Mouse (Mus musculus): ENCODE results near the gene C2cd5. TPM values are rescaled to one million over a fixed set of nuclear protein-coding genes. Genes with fewer than 3 reads are reported as not detected.

Gene C2cd5
- total RNA-seq (2014; fragmentation: Nextera tagmentation) (137 and 149 TPM in 2 replicates), total RNA-seq (2017) (44.0 and 49.8 TPM in 2 replicates), polyA plus RNA-seq (2012) (12.4 and 16.8 TPM in 2 replicates)

GRCm38 (mm10) chr6:143099681-143100382, at the start of gene C2cd5:
TSS of gene C2cd5 (minus strand) at chr6:143100141.
- ATAC-seq (ENCODE audit: extremely low read depth, insufficient number of reproducible peaks, low FRiP score, poor library complexity, severe bottlenecking), result peak; percentile 90
- Histone ChIP-seq H3K27me3 (ENCODE audit: insufficient read depth, low read length) (no peaks in the 10 kb centered on the region), H3K4me1 (ENCODE audit: insufficient read depth, low read depth, low read length) (peaks cover 36% of the 10 kb centered on the region), H3K36me3 (replicated peaks) (peaks cover 31% of the 10 kb centered on the region), H3K9me3 (replicated peaks) (no peaks in the 10 kb centered on the region), H3K4me3 (ENCODE audit: low read depth, low read length) (peak within 1 kb of the TSS; percentile 79)
- DNase-seq (ENCODE audit: low spot score), result peak; percentile 93
- TF ChIP-seq CTCF (IDR thresholded peaks at IDR 0.05; ENCODE audit: low read depth, low read length) (no peak), GATA2 (IDR thresholded peaks at IDR 0.05; ENCODE audit: borderline replicate concordance, low read depth, low read length) (no peak), GATA1 (IDR thresholded peaks at IDR 0.05; ENCODE audit: borderline replicate concordance, low read length) (no peak), POLR2AphosphoS5 (IDR thresholded peaks at IDR 0.05; ENCODE audit: insufficient replicate concordance, low read depth, low read length) (no peak), TAL1 (conservative IDR thresholded peaks at IDR 0.05; ENCODE audit: low read depth, low read length) (no peak)

GRCm38 (mm10) chr6:143148868-143149267, 48.9 kb upstream of the C2cd5 start:
- Histone ChIP-seq H3K4me3 (ENCODE audit: low read depth, low read length) (no peak overlapping the region), H3K4me1 (ENCODE audit: insufficient read depth, low read depth, low read length) (peaks cover 60% of the 10 kb centered on the region), H3K27me3 (ENCODE audit: insufficient read depth, low read length) (no peaks in the 10 kb centered on the region; the same call in 1 of the 2 replicates), H3K36me3 (replicated peaks) (no peaks in the 10 kb centered on the region), H3K9me3 (replicated peaks) (peaks cover 4% of the 10 kb centered on the region; the same call in 1 of the 2 replicates)
- DNase-seq (ENCODE audit: low spot score) (no peak), ATAC-seq (ENCODE audit: extremely low read depth, insufficient number of reproducible peaks, low FRiP score, poor library complexity, severe bottlenecking) (no peak)
- TF ChIP-seq GATA1 (IDR thresholded peaks at IDR 0.05; ENCODE audit: borderline replicate concordance, low read length) (no peak), TAL1 (conservative IDR thresholded peaks at IDR 0.05; ENCODE audit: low read depth, low read length) (no peak), POLR2AphosphoS5 (IDR thresholded peaks at IDR 0.05; ENCODE audit: insufficient replicate concordance, low read depth, low read length) (no peak), CTCF (IDR thresholded peaks at IDR 0.05; ENCODE audit: low read depth, low read length) (no peak), GATA2 (IDR thresholded peaks at IDR 0.05; ENCODE audit: borderline replicate concordance, low read depth, low read length) (no peak)

- no peak for TF ChIP-seq POLR2AphosphoS5 (IDR thresholded peaks at IDR 0.05; ENCODE audit: insufficient replicate concordance, low read depth, low read length)
- TF ChIP-seq GATA2 (IDR thresholded peaks at IDR 0.05; ENCODE audit: borderline replicate concordance, low read depth, low read length), result no peak
- TF ChIP-seq TAL1 (conservative IDR thresholded peaks at IDR 0.05; ENCODE audit: low read depth, low read length), result no peak
- TF ChIP-seq CTCF (IDR thresholded peaks at IDR 0.05; ENCODE audit: low read depth, low read length), result no peak
- TF ChIP-seq GATA1 (IDR thresholded peaks at IDR 0.05; ENCODE audit: borderline replicate concordance, low read length), result no peak
- no peaks in the 10 kb centered on the region; the same call in 1 of the 2 replicates for H3K27me3 ChIP-seq (ENCODE audit: insufficient read depth, low read length)
- DNase-seq (ENCODE audit: low spot score), result peak; percentile 73
- ATAC-seq (ENCODE audit: extremely low read depth, insufficient number of reproducible peaks, low FRiP score, poor library complexity, severe bottlenecking), result peak; percentile 93
- peak overlapping the region; percentile 48; the same call in 1 of the 2 replicates for H3K4me3 ChIP-seq (ENCODE audit: low read depth, low read length)
- H3K9me3 ChIP-seq (replicated peaks), result peaks cover 4% of the 10 kb centered on the region; the same call in 1 of the 2 replicates
- no peaks in the 10 kb centered on the region for H3K36me3 ChIP-seq (replicated peaks)
- peaks cover 52% of the 10 kb centered on the region for H3K4me1 ChIP-seq (ENCODE audit: insufficient read depth, low read depth, low read length)
Observed at GRCm38 (mm10) chr6:143146756-143147155, 46.8 kb upstream of the C2cd5 start.

- ATAC-seq (ENCODE audit: extremely low read depth, insufficient number of reproducible peaks, low FRiP score, poor library complexity, severe bottlenecking), result no peak
- no peak for TF ChIP-seq POLR2AphosphoS5 (IDR thresholded peaks at IDR 0.05; ENCODE audit: insufficient replicate concordance, low read depth, low read length)
- no peak for TF ChIP-seq GATA1 (IDR thresholded peaks at IDR 0.05; ENCODE audit: borderline replicate concordance, low read length)
- no peak for TF ChIP-seq CTCF (IDR thresholded peaks at IDR 0.05; ENCODE audit: low read depth, low read length)
- TF ChIP-seq GATA2 (IDR thresholded peaks at IDR 0.05; ENCODE audit: borderline replicate concordance, low read depth, low read length), result no peak
- TF ChIP-seq TAL1 (conservative IDR thresholded peaks at IDR 0.05; ENCODE audit: low read depth, low read length), result no peak
- Histone ChIP-seq H3K27me3 (ENCODE audit: insufficient read depth, low read length) (peaks cover 2% of the 10 kb centered on the region), H3K9me3 (replicated peaks) (peaks cover 4% of the 10 kb centered on the region; the same call in 1 of the 2 replicates), H3K4me3 (ENCODE audit: low read depth, low read length) (no peak overlapping the region), H3K4me1 (ENCODE audit: insufficient read depth, low read depth, low read length) (peaks cover 39% of the 10 kb centered on the region), H3K36me3 (replicated peaks) (no peaks in the 10 kb centered on the region)
- DNase-seq (ENCODE audit: low spot score), result no peak
Observed at GRCm38 (mm10) chr6:143145051-143145450, 45.1 kb upstream of the C2cd5 start.

- no peak for DNase-seq (ENCODE audit: low spot score)
- TF ChIP-seq GATA1 (IDR thresholded peaks at IDR 0.05; ENCODE audit: borderline replicate concordance, low read length) (no peak), CTCF (IDR thresholded peaks at IDR 0.05; ENCODE audit: low read depth, low read length) (no peak), POLR2AphosphoS5 (IDR thresholded peaks at IDR 0.05; ENCODE audit: insufficient replicate concordance, low read depth, low read length) (no peak), TAL1 (conservative IDR thresholded peaks at IDR 0.05; ENCODE audit: low read depth, low read length) (no peak)
- H3K4me3 ChIP-seq (ENCODE audit: low read depth, low read length), result no peak overlapping the region
- peaks cover 7% of the 10 kb centered on the region for H3K27me3 ChIP-seq (ENCODE audit: insufficient read depth, low read length)
- H3K4me1 ChIP-seq (ENCODE audit: insufficient read depth, low read depth, low read length), result peaks cover 39% of the 10 kb centered on the region
- no peaks in the 10 kb centered on the region for H3K36me3 ChIP-seq (replicated peaks)
- H3K9me3 ChIP-seq (replicated peaks), result peaks cover 4% of the 10 kb centered on the region; the same call in 1 of the 2 replicates
- no peak for ATAC-seq (ENCODE audit: extremely low read depth, insufficient number of reproducible peaks, low FRiP score, poor library complexity, severe bottlenecking)
Observed at GRCm38 (mm10) chr6:143144556-143144955, 44.6 kb upstream of the C2cd5 start.

- H3K4me1 ChIP-seq (ENCODE audit: insufficient read depth, low read depth, low read length), result peaks cover 33% of the 10 kb centered on the region
- H3K27me3 ChIP-seq (ENCODE audit: insufficient read depth, low read length), result peaks cover 13% of the 10 kb centered on the region
- peaks cover 4% of the 10 kb centered on the region; the same call in 1 of the 2 replicates for H3K9me3 ChIP-seq (replicated peaks)
- TF ChIP-seq GATA1 (IDR thresholded peaks at IDR 0.05; ENCODE audit: borderline replicate concordance, low read length) (no peak), CTCF (IDR thresholded peaks at IDR 0.05; ENCODE audit: low read depth, low read length) (no peak), POLR2AphosphoS5 (IDR thresholded peaks at IDR 0.05; ENCODE audit: insufficient replicate concordance, low read depth, low read length) (no peak), GATA2 (IDR thresholded peaks at IDR 0.05; ENCODE audit: borderline replicate concordance, low read depth, low read length) (no peak), TAL1 (conservative IDR thresholded peaks at IDR 0.05; ENCODE audit: low read depth, low read length) (no peak)
- no peak for ATAC-seq (ENCODE audit: extremely low read depth, insufficient number of reproducible peaks, low FRiP score, poor library complexity, severe bottlenecking)
- no peak for DNase-seq (ENCODE audit: low spot score)
- no peaks in the 10 kb centered on the region for H3K36me3 ChIP-seq (replicated peaks)
- H3K4me3 ChIP-seq (ENCODE audit: low read depth, low read length), result no peak overlapping the region
Observed at GRCm38 (mm10) chr6:143143775-143144273, 43.9 kb upstream of the C2cd5 start.
